Mouse (Mus musculus) liver, embryonic 11.5 days (tissue): Measurements from ENCODE around the gene Trim34a. TPM values are rescaled to one million over a fixed set of nuclear protein-coding genes. Genes with fewer than 3 reads are reported as not detected.
"Not testable (repeated sequence)": the region's sequence is repeated elsewhere in the genome, so short reads cannot be mapped to it uniquely, and the experiment has no call there.

Experiments
- ATAC-seq: fragments of 200-750 bp; cut with Nextera tagmentation; replicated peaks from 2 replicates; pipeline ENCODE4 v1.8.0; 2017; ENCODE audit warnings: moderate number of reproducible peaks, mild to moderate bottlenecking, moderate TSS enrichment, moderate library complexity; ENCODE audit not compliant: low FRiP score
- DNase-seq: peaks from one replicate; pipeline ENCODE4 v3.0.0-alpha.2; 2017; ENCODE audit warnings: low spot score
- H3K27ac ChIP-seq: fragments of 300-500 bp; sonication (generic); 2 replicates; pipeline ENCODE4 v1.5.1; 2014; ENCODE audit warnings: mild to moderate bottlenecking, low read depth, low read length, control low read depth
- H3K27me3 ChIP-seq: fragments of 300-500 bp; sonication (generic); replicated peaks from 2 replicates; pipeline ENCODE4 v1.6.1; 2014; ENCODE audit warnings: low read length, mixed read lengths; ENCODE audit not compliant: control insufficient read depth, insufficient read depth
- H3K36me3 ChIP-seq: fragments of 300-500 bp; sonication (generic); 2 replicates; pipeline ENCODE4 v1.6.1; 2014; ENCODE audit warnings: mild to moderate bottlenecking, low read length, moderate library complexity, mixed read lengths; ENCODE audit not compliant: control insufficient read depth, insufficient read depth
- H3K4me1 ChIP-seq: fragments of 300-500 bp; sonication (generic); replicated peaks from 2 replicates; pipeline ENCODE4 v1.6.1; 2014; ENCODE audit warnings: low read length, mixed read lengths; ENCODE audit not compliant: control insufficient read depth, insufficient read depth
- H3K4me2 ChIP-seq: fragments of 300-500 bp; sonication (generic); 2 replicates; pipeline ENCODE4 v1.6.1; 2014; ENCODE audit warnings: mild to moderate bottlenecking, control low read depth, moderate library complexity
- H3K4me3 ChIP-seq: fragments of 300-500 bp; sonication (generic); 2 replicates; pipeline ENCODE4 v1.5.1; 2014; ENCODE audit warnings: low read depth, low read length, control low read depth
- H3K9ac ChIP-seq: fragments of 300-500 bp; sonication (generic); 2 replicates; pipeline ENCODE4 v1.6.1; 2014; ENCODE audit warnings: low read depth, low read length, control low read depth
- H3K9me3 ChIP-seq: fragments of 300-500 bp; sonication (generic); 2 replicates; pipeline ENCODE4 v1.6.1; 2016; ENCODE audit warnings: low read length, inconsistent platforms, mixed read lengths; ENCODE audit not compliant: control insufficient read depth
- WGBS: fragments of 180-500 bp; shearing (Covaris S2); extraction: QIAGEN DNeasy Blood & Tissue Kit; methylation state at CpG from one replicate; pipeline ENCODE4 v1.1.7; 2014; 5-methylcytosine and 5-hydroxymethylcytosine counted together
- polyA plus RNA-seq: library from polyadenylated mRNA; unstranded; fragments of >200 nt; fragmentation: Nextera tagmentation; extraction: Ambion mirVana; gene quantifications from 2 replicates; pipeline ENCODE4 v1.2.1, GENCODE M21; 2014

Trim34a gene
- polyA plus RNA-seq, 1 experiment from 2014 or later = 2.1 TPM

- Histone ChIP-seq H3K27me3 (no peaks in the 10 kb centered on the region), H3K27ac (no peak overlapping the region), H3K4me2 (no peak overlapping the region), H3K36me3 (no peaks in the 10 kb centered on the region), H3K4me1 (no peaks in the 10 kb centered on the region), H3K4me3 (no peak overlapping the region), H3K9me3 (no peaks in the 10 kb centered on the region), H3K9ac (no peak overlapping the region)
- ATAC-seq = no peak
- DNase-seq = no peak
These were observed 3.4 kb upstream of the Trim34a start for GRCm38 (mm10) chr7:104240857-104241256.

- H3K9me3 ChIP-seq = no peaks in the 10 kb centered on the region
- no peak overlapping the region for H3K9ac ChIP-seq
- WGBS = 52% methylated on average over 1 of the region's 1 CpGs
- no peak overlapping the region for H3K27ac ChIP-seq
- no peak overlapping the region; the same call in 1 of the 2 replicates for H3K4me3 ChIP-seq
- DNase-seq (no peak), ATAC-seq (no peak)
- H3K4me1 ChIP-seq = no peaks in the 10 kb centered on the region
- peak overlapping the region; percentile 72 for H3K4me2 ChIP-seq
- no peaks in the 10 kb centered on the region for H3K36me3 ChIP-seq
- no peaks in the 10 kb centered on the region for H3K27me3 ChIP-seq
These were observed 641 bp upstream of the Trim34a start for GRCm38 (mm10) chr7:104243616-104244015.

- not testable (repeated sequence) for DNase-seq, H3K36me3 ChIP-seq, H3K4me2 ChIP-seq, H3K27me3 ChIP-seq, H3K27ac ChIP-seq, H3K9me3 ChIP-seq, H3K9ac ChIP-seq, H3K4me1 ChIP-seq, ATAC-seq, H3K4me3 ChIP-seq
- 81% methylated on average over 4 of the region's 4 CpGs for WGBS
These were observed 16.1 kb downstream of the Trim34a start for GRCm38 (mm10) chr7:104260380-104260779.

GRCm38 (mm10) chr7:104265335-104265734 is 21.1 kb downstream of the Trim34a start:
- not testable (repeated sequence) for H3K4me2 ChIP-seq, ATAC-seq, H3K4me1 ChIP-seq, H3K36me3 ChIP-seq, H3K4me3 ChIP-seq, DNase-seq, H3K9ac ChIP-seq, H3K27ac ChIP-seq, H3K9me3 ChIP-seq, H3K27me3 ChIP-seq
- 61% methylated on average over 3 of the region's 5 CpGs for WGBS

GRCm38 (mm10) chr7:104279361-104279760 is 35.1 kb downstream of the Trim34a start:
- not testable (repeated sequence) for ATAC-seq, H3K27me3 ChIP-seq, H3K4me3 ChIP-seq, H3K9ac ChIP-seq, DNase-seq, H3K27ac ChIP-seq, H3K4me1 ChIP-seq, H3K4me2 ChIP-seq, H3K36me3 ChIP-seq, H3K9me3 ChIP-seq
- WGBS = 62% methylated on average over 3 of the region's 3 CpGs

- Histone ChIP-seq H3K4me3 (peak within 1 kb of the TSS; percentile 34), H3K4me2 (peak within 1 kb of the TSS; percentile 33)
- H3K27ac ChIP-seq, H3K27me3 ChIP-seq, H3K9ac ChIP-seq, DNase-seq, H3K9me3 ChIP-seq, H3K36me3 ChIP-seq, H3K4me1 ChIP-seq: not testable (repeated sequence)
- WGBS = 27% methylated on average over 14 of the region's 14 CpGs
- peak; percentile 98 for ATAC-seq
These were observed 43.6 kb downstream of the Trim34a start, which contains the start of gene Trim5 for GRCm38 (mm10) chr7:104287576-104288443. Trim5 (minus strand) TSS chr7:104288094.

GRCm38 (mm10) chr7:104290641-104291040 is 46.4 kb downstream of the Trim34a start:
- H3K4me3 ChIP-seq = no peak overlapping the region
- H3K36me3 ChIP-seq = no peaks in the 10 kb centered on the region
- 83% methylated on average over 1 of the region's 1 CpGs for WGBS

GRCm38 (mm10) chr7:104291638-104292400 is 47.6 kb downstream of the Trim34a start:
- no peak overlapping the region for H3K27ac ChIP-seq
- H3K27me3 ChIP-seq = no peaks in the 10 kb centered on the region
- H3K36me3 ChIP-seq = no peaks in the 10 kb centered on the region
- WGBS = 74% methylated on average over 5 of the region's 5 CpGs
- ATAC-seq (no peak), DNase-seq (no peak)
- no peaks in the 10 kb centered on the region for H3K4me1 ChIP-seq
- H3K9ac ChIP-seq = no peak overlapping the region
- H3K4me3 ChIP-seq = no peak overlapping the region
- H3K4me2 ChIP-seq = no peak overlapping the region
- no peaks in the 10 kb centered on the region for H3K9me3 ChIP-seq

More at GRCm38 (mm10) chr7:104290641-104291040, 46.4 kb downstream of the Trim34a start:
- DNase-seq = no peak
- no peaks in the 10 kb centered on the region for H3K9me3 ChIP-seq
- H3K27me3 ChIP-seq = no peaks in the 10 kb centered on the region
- H3K27ac ChIP-seq = no peak overlapping the region
- no peak overlapping the region for H3K4me2 ChIP-seq
- H3K4me1 ChIP-seq = no peaks in the 10 kb centered on the region
- no peak overlapping the region for H3K9ac ChIP-seq
- ATAC-seq = no peak
